Mouse (Mus musculus): ENCODE measurements around the gene Thbs2. TPM values are rescaled to one million over a fixed set of nuclear protein-coding genes. Genes with fewer than 3 reads are reported as not detected.

Thbs2 gene
- polyA plus RNA-seq, 1 experiment from 2014 or later = 1.1 TPM

DNA sequence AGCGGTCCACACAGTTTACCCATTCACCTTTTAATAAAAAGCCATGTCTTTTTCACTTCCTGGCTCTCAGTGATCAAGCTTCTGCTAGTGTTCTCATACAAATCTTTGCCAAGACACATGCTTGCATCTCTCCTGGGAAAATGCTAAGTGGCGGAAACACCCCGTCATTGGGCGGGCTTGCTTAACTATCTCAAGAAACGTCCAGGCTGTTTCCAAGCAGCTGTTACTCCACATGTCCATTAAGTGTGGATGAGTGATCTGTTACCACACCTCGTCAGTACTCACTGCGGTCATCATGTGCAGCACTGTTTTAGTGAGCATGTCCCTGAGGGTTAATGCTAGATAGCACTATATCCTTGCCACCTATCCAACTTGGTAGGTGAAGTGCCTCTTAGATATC, 26.2 kb upstream of the Thbs2 start:
- ATAC-seq = no peak
- H3K4me3 ChIP-seq (replicated peaks; ENCODE audit: low read length) = no peak overlapping the region
- no peaks in the 10 kb centered on the region for H3K36me3 ChIP-seq (ENCODE audit: control insufficient read depth, insufficient read depth)
- no peak overlapping the region for H3K4me2 ChIP-seq (ENCODE audit: low read length)
- no peaks in the 10 kb centered on the region for H3K27me3 ChIP-seq (replicated peaks; ENCODE audit: control insufficient read depth, insufficient read depth, low read length)
- no peak overlapping the region for H3K9ac ChIP-seq (replicated peaks; ENCODE audit: low read depth, low read length)
- no peak overlapping the region for H3K27ac ChIP-seq (ENCODE audit: low read length)
- H3K9me3 ChIP-seq (ENCODE audit: control insufficient read depth, low read length) = no peaks in the 10 kb centered on the region
- no peaks in the 10 kb centered on the region for H3K4me1 ChIP-seq (replicated peaks; ENCODE audit: control insufficient read depth, insufficient read depth, low read length)
- 86% methylated on average over 7 of the region's 7 CpGs for WGBS

DNA sequence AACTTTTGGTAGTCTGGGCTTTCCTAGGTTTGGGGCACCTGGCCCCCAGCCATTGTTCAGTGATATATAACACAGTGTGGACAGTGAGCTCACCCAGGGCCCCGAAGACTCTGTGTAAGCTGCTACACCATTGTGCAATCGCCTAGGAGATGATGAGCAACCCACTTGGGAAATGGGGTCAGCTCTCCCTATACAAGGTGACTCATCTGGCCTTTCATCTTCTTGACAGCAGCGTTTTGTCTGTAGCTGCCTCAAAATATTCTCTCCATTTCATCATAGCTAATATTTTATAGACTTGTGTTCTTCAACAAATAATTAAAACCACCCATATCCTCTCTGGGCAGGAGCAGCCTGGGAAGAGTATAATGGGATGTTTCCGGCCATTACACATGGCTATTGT, 24.8 kb upstream of the Thbs2 start:
- 64% methylated on average over 4 of the region's 4 CpGs for WGBS
- Histone ChIP-seq H3K36me3 (ENCODE audit: control insufficient read depth, insufficient read depth) (no peaks in the 10 kb centered on the region), H3K4me3 (replicated peaks; ENCODE audit: low read length) (no peak overlapping the region), H3K9ac (replicated peaks; ENCODE audit: low read depth, low read length) (no peak overlapping the region), H3K27ac (ENCODE audit: low read length) (no peak overlapping the region), H3K27me3 (replicated peaks; ENCODE audit: control insufficient read depth, insufficient read depth, low read length) (no peaks in the 10 kb centered on the region), H3K4me1 (replicated peaks; ENCODE audit: control insufficient read depth, insufficient read depth, low read length) (no peaks in the 10 kb centered on the region; the same call in 1 of the 2 replicates), H3K9me3 (ENCODE audit: control insufficient read depth, low read length) (no peaks in the 10 kb centered on the region), H3K4me2 (ENCODE audit: low read length) (no peak overlapping the region)
- no peak for ATAC-seq

DNA sequence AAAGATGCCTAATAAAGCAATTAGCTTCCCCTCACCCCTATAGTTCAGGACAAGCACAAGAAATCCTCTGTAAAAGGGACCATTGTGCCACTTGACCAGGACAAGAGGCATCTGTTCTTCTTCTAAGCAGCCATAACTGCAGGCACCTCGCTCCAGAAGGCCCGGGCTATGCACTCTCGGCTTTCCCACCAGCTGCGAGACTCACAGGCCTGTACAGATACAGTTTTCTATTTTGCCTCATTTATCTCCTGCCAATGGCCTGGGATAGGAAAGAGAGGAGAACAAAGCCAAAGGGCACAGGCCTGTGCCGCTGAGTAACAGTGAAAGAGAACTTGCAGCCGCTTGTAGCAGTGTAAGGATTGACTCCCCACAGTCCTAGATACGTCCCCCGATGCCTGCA, 20.7 kb upstream of the Thbs2 start:
- Histone ChIP-seq H3K4me2 (ENCODE audit: low read length) (no peak overlapping the region), H3K27ac (ENCODE audit: low read length) (no peak overlapping the region), H3K4me1 (replicated peaks; ENCODE audit: control insufficient read depth, insufficient read depth, low read length) (no peaks in the 10 kb centered on the region; the same call in 1 of the 2 replicates), H3K9ac (replicated peaks; ENCODE audit: low read depth, low read length) (no peak overlapping the region), H3K36me3 (ENCODE audit: control insufficient read depth, insufficient read depth) (no peaks in the 10 kb centered on the region), H3K27me3 (replicated peaks; ENCODE audit: control insufficient read depth, insufficient read depth, low read length) (no peaks in the 10 kb centered on the region), H3K9me3 (ENCODE audit: control insufficient read depth, low read length) (no peaks in the 10 kb centered on the region), H3K4me3 (replicated peaks; ENCODE audit: low read length) (no peak overlapping the region)
- ATAC-seq = no peak
- WGBS = 50% methylated on average over 8 of the region's 8 CpGs

DNA sequence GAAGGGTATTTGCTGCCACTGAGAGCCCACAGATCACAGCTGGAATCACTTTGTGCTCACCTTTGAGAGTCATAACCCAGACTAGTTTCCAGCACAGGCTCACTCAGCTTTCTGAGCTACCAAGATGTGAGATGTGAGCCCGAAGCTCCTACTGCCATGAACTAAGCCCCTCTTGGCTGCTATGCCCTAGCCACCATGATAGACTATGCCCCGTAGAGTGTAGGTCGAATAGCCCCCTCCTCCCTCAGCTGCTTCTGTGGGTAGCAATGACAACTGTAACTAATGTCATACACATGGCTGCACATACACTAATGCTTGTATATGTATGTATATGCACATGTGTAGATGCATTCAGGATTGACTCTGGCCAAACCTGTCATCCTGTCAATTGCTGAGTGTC, 20.3 kb upstream of the Thbs2 start:
- Histone ChIP-seq H3K9me3 (ENCODE audit: control insufficient read depth, low read length) (no peaks in the 10 kb centered on the region), H3K4me2 (ENCODE audit: low read length) (no peak overlapping the region), H3K4me3 (replicated peaks; ENCODE audit: low read length) (no peak overlapping the region), H3K4me1 (replicated peaks; ENCODE audit: control insufficient read depth, insufficient read depth, low read length) (no peaks in the 10 kb centered on the region; the same call in 1 of the 2 replicates), H3K27ac (ENCODE audit: low read length) (no peak overlapping the region), H3K36me3 (ENCODE audit: control insufficient read depth, insufficient read depth) (no peaks in the 10 kb centered on the region), H3K27me3 (replicated peaks; ENCODE audit: control insufficient read depth, insufficient read depth, low read length) (no peaks in the 10 kb centered on the region), H3K9ac (replicated peaks; ENCODE audit: low read depth, low read length) (no peak overlapping the region)
- ATAC-seq = no peak
- 75% methylated on average over 3 of the region's 3 CpGs for WGBS

DNA sequence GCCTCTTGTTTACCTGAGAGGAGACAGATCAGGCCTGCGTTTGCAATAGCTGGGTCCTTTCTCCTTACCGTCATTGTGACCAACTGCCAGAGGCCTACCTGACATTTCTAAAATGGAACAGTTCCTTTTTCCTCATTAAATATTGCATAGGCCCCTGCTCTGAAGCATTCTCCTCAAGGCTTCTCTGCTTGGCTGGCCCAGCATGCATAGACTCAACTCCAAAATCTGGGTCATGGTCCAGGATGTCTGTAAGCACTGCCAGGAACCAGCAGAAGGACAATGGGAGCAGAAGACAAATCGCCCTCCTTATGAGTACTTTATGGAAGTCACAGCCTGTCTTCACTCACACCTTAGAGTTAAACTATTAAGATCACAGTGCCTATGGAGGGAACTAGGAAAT, 17.7 kb upstream of the Thbs2 start:
- Histone ChIP-seq H3K27ac (ENCODE audit: low read length) (no peak overlapping the region), H3K36me3 (ENCODE audit: control insufficient read depth, insufficient read depth) (no peaks in the 10 kb centered on the region), H3K27me3 (replicated peaks; ENCODE audit: control insufficient read depth, insufficient read depth, low read length) (no peaks in the 10 kb centered on the region), H3K9ac (replicated peaks; ENCODE audit: low read depth, low read length) (no peak overlapping the region), H3K9me3 (ENCODE audit: control insufficient read depth, low read length) (no peaks in the 10 kb centered on the region), H3K4me2 (ENCODE audit: low read length) (no peak overlapping the region), H3K4me1 (replicated peaks; ENCODE audit: control insufficient read depth, insufficient read depth, low read length) (no peaks in the 10 kb centered on the region; the same call in 1 of the 2 replicates), H3K4me3 (replicated peaks; ENCODE audit: low read length) (no peak overlapping the region)
- WGBS = 90% methylated on average over 3 of the region's 3 CpGs
- no peak for ATAC-seq

DNA sequence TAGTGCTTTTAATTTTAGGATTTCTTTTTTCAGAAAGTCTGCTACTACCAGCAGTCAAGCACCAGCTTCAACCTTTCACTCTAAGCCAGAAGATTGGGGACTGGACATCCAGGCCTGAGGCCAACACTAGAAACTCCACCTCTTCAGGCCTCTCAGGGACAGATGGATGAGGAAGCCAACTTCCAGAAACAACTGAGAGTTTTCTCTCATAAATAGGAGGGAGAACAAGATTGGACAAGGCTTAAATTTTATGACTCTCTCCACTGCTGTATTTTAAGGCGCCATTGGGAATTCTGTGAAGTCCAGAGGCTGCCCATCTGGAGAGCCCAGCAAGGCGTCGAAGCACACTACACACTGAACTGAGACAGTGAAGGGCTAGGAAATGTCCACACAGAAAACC, 17.0 kb upstream of the Thbs2 start:
- no peak for ATAC-seq
- H3K4me2 ChIP-seq (ENCODE audit: low read length) = no peak overlapping the region
- WGBS = 99% methylated on average over 3 of the region's 3 CpGs

DNA sequence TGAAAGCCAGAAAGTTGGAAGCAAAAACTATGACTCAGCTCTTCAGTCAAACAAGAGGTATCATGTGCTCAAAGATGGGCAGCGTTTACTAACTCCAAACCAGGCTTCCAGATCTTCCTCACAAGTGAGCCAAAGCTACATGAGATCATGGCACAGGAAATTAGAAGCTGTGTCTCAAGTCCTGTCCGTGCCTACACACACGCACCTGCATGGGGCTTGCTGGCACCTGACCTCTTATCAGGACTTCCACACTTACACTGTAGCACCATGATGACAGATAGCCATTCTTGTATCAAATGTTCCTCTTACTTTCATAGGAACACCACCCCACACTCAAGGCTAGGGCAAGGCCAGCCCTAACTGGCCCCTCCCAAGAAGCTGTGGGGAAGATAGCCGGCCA, 12.0 kb upstream of the Thbs2 start:
- Histone ChIP-seq H3K27ac (ENCODE audit: low read length) (no peak overlapping the region), H3K9ac (replicated peaks; ENCODE audit: low read depth, low read length) (no peak overlapping the region), H3K27me3 (replicated peaks; ENCODE audit: control insufficient read depth, insufficient read depth, low read length) (no peaks in the 10 kb centered on the region), H3K4me1 (replicated peaks; ENCODE audit: control insufficient read depth, insufficient read depth, low read length) (no peaks in the 10 kb centered on the region), H3K4me3 (replicated peaks; ENCODE audit: low read length) (no peak overlapping the region), H3K4me2 (ENCODE audit: low read length) (no peak overlapping the region), H3K9me3 (ENCODE audit: control insufficient read depth, low read length) (no peaks in the 10 kb centered on the region), H3K36me3 (ENCODE audit: control insufficient read depth, insufficient read depth) (no peaks in the 10 kb centered on the region)
- 90% methylated on average over 4 of the region's 4 CpGs for WGBS
- no peak for ATAC-seq

More for the DNA sequence above, 17.0 kb upstream of the Thbs2 start:
- H3K4me3 ChIP-seq (replicated peaks; ENCODE audit: low read length) = no peak overlapping the region
- H3K9me3 ChIP-seq (ENCODE audit: control insufficient read depth, low read length) = no peaks in the 10 kb centered on the region
- no peaks in the 10 kb centered on the region; the same call in 1 of the 2 replicates for H3K4me1 ChIP-seq (replicated peaks; ENCODE audit: control insufficient read depth, insufficient read depth, low read length)
- no peak overlapping the region for H3K9ac ChIP-seq (replicated peaks; ENCODE audit: low read depth, low read length)
- H3K27ac ChIP-seq (ENCODE audit: low read length) = no peak overlapping the region
- H3K36me3 ChIP-seq (ENCODE audit: control insufficient read depth, insufficient read depth) = no peaks in the 10 kb centered on the region
- no peaks in the 10 kb centered on the region for H3K27me3 ChIP-seq (replicated peaks; ENCODE audit: control insufficient read depth, insufficient read depth, low read length)

DNA sequence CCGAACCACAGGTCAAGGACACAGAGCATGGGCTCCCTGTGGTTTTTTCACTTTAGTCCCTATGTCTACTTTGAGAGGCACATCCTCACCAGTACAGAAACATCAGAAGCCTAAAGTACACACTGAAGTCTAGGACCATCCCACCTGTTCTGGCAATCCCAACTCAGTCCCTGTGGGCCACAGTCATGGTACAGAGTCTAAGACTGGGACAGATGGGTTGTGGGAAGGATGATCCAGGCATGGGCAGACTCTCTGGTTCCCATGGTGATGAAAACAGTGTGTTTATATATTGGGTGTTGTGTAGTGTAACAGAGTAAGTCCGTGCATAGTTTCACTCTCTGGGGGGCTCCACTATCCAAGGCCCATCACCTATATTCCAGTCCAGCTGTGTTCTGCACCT, 11.4 kb upstream of the Thbs2 start:
- Histone ChIP-seq H3K9me3 (ENCODE audit: control insufficient read depth, low read length) (no peaks in the 10 kb centered on the region), H3K27me3 (replicated peaks; ENCODE audit: control insufficient read depth, insufficient read depth, low read length) (no peaks in the 10 kb centered on the region), H3K4me2 (ENCODE audit: low read length) (no peak overlapping the region), H3K36me3 (ENCODE audit: control insufficient read depth, insufficient read depth) (no peaks in the 10 kb centered on the region), H3K27ac (ENCODE audit: low read length) (no peak overlapping the region), H3K9ac (replicated peaks; ENCODE audit: low read depth, low read length) (no peak overlapping the region), H3K4me1 (replicated peaks; ENCODE audit: control insufficient read depth, insufficient read depth, low read length) (no peaks in the 10 kb centered on the region), H3K4me3 (replicated peaks; ENCODE audit: low read length) (no peak overlapping the region)
- WGBS = 79% methylated on average over 2 of the region's 2 CpGs
- no peak for ATAC-seq

DNA sequence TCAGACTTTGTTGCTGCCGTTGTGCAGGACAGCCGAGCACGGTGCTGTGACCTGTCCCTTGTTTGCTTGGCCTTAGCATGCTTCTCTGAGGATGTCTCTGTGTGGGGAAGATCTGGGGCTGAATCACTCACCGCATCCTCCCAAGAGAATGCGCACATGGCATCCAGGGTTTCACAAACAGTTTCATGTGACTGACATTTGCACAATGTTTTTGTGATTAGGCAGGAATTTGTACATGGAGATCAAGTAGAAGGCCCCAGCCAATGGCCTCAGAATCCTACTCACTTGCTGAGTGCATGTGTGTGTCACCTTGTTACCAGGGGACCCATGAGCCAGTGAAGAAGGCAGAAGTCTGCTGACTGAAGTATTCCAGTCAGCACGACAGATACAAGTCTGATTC, 9.7 kb upstream of the Thbs2 start:
- Histone ChIP-seq H3K4me2 (ENCODE audit: low read length) (no peak overlapping the region), H3K27me3 (replicated peaks; ENCODE audit: control insufficient read depth, insufficient read depth, low read length) (no peaks in the 10 kb centered on the region), H3K4me3 (replicated peaks; ENCODE audit: low read length) (no peak overlapping the region), H3K27ac (ENCODE audit: low read length) (no peak overlapping the region), H3K4me1 (replicated peaks; ENCODE audit: control insufficient read depth, insufficient read depth, low read length) (no peaks in the 10 kb centered on the region), H3K9me3 (ENCODE audit: control insufficient read depth, low read length) (no peaks in the 10 kb centered on the region), H3K36me3 (ENCODE audit: control insufficient read depth, insufficient read depth) (no peaks in the 10 kb centered on the region), H3K9ac (replicated peaks; ENCODE audit: low read depth, low read length) (no peak overlapping the region)
- no peak for ATAC-seq
- WGBS = 85% methylated on average over 6 of the region's 6 CpGs

DNA sequence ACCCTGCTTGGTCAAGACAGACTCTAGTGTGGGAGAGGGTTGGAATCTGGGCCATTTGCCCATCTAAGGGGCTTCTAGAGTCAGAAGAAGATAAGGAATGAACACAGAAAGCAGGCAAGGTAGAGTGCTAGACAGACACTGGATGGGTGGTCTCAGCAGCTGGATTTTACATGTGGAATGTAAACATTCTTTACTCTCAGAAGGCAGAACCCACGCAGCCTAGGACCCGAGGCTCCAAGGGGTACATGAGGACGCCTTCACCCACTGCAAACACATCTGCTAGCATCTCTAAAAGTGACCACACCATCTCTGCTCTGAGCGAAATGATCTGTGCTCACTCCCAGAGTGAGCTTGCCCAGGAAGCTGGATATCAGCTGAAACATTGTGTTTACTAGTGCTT, 9.2 kb upstream of the Thbs2 start:
- no peak overlapping the region for H3K27ac ChIP-seq (ENCODE audit: low read length)
- no peak overlapping the region for H3K4me2 ChIP-seq (ENCODE audit: low read length)
- H3K36me3 ChIP-seq (ENCODE audit: control insufficient read depth, insufficient read depth) = no peaks in the 10 kb centered on the region
- H3K27me3 ChIP-seq (replicated peaks; ENCODE audit: control insufficient read depth, insufficient read depth, low read length) = no peaks in the 10 kb centered on the region
- H3K4me3 ChIP-seq (replicated peaks; ENCODE audit: low read length) = no peak overlapping the region
- no peaks in the 10 kb centered on the region for H3K9me3 ChIP-seq (ENCODE audit: control insufficient read depth, low read length)
- ATAC-seq = no peak
- H3K4me1 ChIP-seq (replicated peaks; ENCODE audit: control insufficient read depth, insufficient read depth, low read length) = no peaks in the 10 kb centered on the region
- no peak overlapping the region for H3K9ac ChIP-seq (replicated peaks; ENCODE audit: low read depth, low read length)
- 70% methylated on average over 4 of the region's 4 CpGs for WGBS
